Mouse (Mus musculus) A20 (cell line): ENCODE measurements around the gene Lclat1.
"Not testable (repeated sequence)": the region's sequence is repeated elsewhere in the genome, so short reads cannot be mapped to it uniquely, and the experiment has no call there.

Experiments used
- DNase-seq: peaks from one replicate; pipeline ENCODE4 v3.0.0-alpha.2; 2011; ENCODE audit warnings: low read depth, low spot score

Lclat1 gene

DNA sequence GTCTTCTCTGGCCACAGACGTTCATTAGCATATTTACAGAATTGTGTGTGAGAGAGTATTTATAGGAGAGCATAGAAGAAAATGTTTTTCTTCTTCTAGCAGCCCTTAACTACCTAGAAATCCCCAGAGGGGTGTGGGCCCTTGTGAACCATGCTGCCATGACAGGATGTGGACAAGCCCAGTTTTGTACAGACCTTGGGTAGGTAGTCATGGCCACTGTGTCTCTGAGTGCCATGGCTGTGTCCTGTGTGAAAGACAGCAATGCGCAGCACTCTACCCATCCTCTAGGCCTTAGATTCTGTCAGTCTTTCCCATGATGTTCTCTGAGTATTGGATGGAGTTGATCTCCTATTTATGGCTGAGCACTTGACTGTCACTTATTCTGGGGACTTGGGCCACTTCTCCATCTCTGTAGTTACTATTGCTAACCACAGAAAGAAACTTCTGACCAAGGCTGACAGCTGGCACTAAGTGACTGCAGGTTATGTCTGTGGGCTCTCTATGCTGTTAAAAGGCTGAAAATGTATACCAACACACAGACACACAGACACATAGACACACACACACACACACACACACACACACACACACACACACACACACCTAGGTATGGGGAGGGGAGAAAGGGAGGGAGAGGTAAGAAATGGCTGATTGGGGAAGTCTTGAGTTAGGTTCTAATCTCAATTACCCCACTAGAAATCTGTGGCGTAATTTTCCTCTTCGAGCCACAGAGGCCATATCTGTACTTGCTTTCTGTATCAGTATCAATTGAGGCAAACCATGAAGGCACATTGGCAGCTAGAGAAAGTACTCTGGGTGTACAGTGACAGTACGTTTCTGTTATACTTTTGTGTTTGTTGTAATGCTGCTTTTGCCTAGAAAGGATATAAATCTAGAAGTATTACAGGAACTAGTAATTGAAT, 29.0 kb downstream of the Lclat1 start:
- DNase-seq = peak; percentile 16

- DNase-seq = no peak
Measured at GRCm38 (mm10) chr17:73138217-73138616, 30.4 kb downstream of the Lclat1 start.

- DNase-seq = no peak
Measured at GRCm38 (mm10) chr17:73142029-73142428, 34.2 kb downstream of the Lclat1 start.

DNA sequence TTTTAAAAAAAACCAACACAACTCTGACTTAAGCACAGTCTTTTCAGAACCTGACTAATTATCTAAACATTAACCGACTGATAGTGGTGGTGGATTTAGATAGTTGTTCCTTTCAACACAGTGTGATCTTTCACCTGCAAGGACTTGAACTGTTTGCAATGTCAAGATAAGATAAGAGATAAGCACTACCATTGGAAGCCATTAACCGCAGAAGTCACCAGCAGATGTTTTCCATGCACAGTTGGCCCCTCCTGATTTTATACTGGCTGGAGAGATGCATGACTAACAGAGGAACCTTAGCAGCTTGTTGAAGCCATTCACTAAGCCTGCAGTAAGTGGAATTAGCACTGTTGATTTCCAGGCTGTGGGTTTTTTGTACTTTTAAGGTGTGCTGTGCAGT, 34.7 kb downstream of the Lclat1 start:
- no peak for DNase-seq

DNA sequence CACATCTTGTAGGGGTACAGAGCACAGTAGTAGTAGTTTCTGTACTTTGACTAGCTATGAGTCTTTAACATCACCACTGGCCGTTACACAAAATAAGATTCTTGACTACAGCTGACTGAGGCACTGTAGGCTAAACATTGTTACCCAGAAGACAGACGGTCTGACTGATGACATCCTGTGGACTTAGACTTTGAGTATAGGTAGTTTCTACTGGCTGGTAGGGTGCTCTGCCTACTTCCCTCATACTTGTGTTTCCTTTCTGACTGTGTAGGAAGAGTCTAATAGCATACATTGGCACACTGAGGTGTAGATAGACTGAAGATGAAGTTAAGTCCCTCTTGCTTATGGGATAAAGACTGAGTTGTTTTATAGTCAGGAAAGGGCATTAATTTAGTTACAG, 37.6 kb downstream of the Lclat1 start:
- DNase-seq = no peak

DNA sequence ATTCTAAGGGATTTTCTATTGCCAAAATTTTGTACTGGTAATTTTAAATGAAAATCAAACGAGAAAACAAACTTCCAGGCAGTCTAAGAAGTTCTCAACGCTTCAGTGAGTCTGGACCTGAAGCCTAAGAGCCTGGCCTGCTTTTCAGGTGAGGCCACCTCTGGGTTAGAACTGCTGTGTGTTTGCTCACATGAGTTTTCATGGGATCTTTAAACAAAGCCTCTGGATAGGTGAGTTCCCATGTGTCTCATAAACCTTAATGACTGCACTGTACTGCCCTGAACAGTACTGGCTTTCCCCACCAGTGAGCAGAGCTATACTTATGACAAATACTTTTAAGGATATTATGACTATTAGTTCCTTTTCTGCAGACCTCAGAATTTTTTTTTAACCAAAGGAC, 40.8 kb downstream of the Lclat1 start:
- peak; percentile 35 for DNase-seq

GRCm38 (mm10) chr17:73152790-73153525, 45.2 kb downstream of the Lclat1 start:
- DNase-seq = not testable (repeated sequence)

- DNase-seq = no peak
Measured at GRCm38 (mm10) chr17:73153672-73154071, 45.9 kb downstream of the Lclat1 start.

- DNase-seq = no peak
Measured at GRCm38 (mm10) chr17:73156606-73157005, 48.8 kb downstream of the Lclat1 start.

GRCm38 (mm10) chr17:73161795-73162194, 54.0 kb downstream of the Lclat1 start:
- DNase-seq = no peak

DNA sequence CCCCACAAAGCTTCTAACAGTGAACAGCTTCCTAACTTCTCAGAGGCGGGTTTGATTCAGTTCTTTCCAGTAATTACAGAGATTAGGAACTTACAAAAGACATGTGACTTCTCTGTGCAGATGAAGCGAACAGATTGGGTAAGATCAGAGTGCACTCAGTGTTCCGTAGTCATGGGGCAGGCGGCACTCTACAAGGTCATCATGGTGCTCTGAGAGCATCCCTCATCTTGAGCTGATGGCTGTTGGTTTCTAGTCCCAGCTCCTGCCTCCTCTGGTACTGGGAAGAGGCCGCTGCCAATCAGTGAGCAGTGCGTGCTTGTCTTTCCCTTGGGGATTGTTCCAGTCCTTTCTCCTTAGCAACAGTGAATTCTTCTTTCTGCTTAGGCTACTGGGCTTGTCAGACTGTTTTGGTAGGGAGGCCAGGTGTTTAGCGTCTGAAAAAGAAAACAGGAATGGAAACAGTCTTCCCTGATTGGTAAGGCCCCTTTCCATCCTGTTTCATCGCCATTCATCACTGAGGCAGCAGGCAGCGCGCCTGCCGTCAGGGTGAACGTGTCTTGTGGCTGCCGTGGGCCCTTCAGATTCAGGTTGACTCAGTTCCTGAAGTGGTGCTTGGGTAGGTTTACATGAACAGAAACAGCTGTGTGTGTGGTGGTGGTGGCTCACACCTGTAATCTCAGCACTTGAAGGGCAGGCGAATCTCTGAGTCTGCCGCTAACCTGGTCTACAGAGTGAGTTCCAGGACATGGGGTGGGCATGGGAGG, 54.8 kb downstream of the Lclat1 start:
- DNase-seq = peak; percentile 90

GRCm38 (mm10) chr17:73163597-73163996, 55.8 kb downstream of the Lclat1 start:
- peak; percentile 72 for DNase-seq

GRCm38 (mm10) chr17:73164121-73164520, 56.3 kb downstream of the Lclat1 start:
- peak; percentile 23 for DNase-seq

GRCm38 (mm10) chr17:73169461-73169860, 61.7 kb downstream of the Lclat1 start:
- DNase-seq = no peak

- DNase-seq = no peak
Measured at GRCm38 (mm10) chr17:73170141-73170540, 62.4 kb downstream of the Lclat1 start.

- DNase-seq = peak; percentile 49
Measured at GRCm38 (mm10) chr17:73174083-73174562, 66.3 kb downstream of the Lclat1 start.

- no peak for DNase-seq
Measured at GRCm38 (mm10) chr17:73175720-73176119, 67.9 kb downstream of the Lclat1 start.

GRCm38 (mm10) chr17:73177079-73177478, 69.3 kb downstream of the Lclat1 start:
- no peak for DNase-seq

DNA sequence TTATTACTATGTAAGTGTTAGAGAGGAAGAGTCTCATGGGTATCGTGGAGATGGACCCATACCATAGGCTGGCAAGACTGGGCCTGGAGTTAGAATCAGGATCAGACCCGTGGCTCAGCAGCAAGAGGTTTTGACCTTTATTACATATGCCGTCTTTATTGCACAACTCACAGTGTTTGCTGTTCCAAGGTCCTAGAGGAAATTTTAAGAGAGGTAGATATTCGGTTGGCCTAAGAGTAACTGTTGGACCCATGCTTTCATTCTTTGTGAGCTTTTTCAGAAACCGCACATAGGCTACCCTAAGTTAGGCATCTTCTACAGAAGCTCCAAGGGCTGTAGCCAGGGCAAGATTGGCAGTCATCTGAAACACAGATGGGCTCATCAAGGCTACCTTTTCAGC, 79.1 kb downstream of the Lclat1 start:
- DNase-seq = no peak

- no peak for DNase-seq
Measured at GRCm38 (mm10) chr17:73194146-73194545, 86.4 kb downstream of the Lclat1 start.

- DNase-seq = no peak
Measured at GRCm38 (mm10) chr17:73194575-73194974, 86.8 kb downstream of the Lclat1 start.
